In the genomic region with DNA sequence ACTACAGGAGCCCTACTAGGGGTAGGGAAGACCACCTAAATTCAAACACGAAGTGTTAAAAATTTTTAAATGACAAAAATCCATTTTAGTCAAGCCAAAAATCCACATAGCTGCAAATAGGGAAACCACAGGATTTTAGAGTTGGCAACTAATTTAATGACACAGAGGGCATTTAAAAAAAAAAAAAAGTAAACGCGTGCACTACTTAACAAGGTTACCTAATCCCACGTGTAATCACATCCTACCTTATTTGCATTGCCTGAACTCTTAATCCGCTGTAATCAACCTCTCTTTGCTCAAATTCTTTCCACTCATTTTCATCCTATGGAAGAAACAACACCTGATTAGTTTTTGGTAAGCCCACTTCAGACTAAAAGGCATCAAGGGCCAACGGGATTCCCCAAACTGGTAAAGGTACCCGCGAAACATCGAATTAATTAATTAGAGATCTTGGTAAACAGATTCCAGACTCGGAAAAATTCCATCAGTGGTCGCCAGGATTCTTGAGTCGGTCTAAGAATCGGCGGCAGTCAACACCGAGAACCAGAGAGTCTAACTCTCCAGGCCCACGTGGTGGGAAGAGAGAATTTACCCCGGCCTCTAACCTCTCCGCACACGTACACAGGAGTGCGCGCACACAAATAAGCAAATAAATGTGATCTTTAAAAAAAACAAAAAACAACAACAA, we compare ENCODE assay signal across 8 mouse cellular contexts. TPM values are rescaled to one million over a fixed set of nuclear protein-coding genes. Genes with fewer than 3 reads are reported as not detected.
A peak's percentile ranks its signal among the peaks of the same experiment; 100 is the strongest.
DNase-seq lines count a peak whose midpoint lies in the region; ATAC-seq and TF ChIP-seq lines count a peak whose summit lies in the region.

No protein-coding gene starts in this region.

- peaks cover 4% of the 10 kb centered on the region for H3K4me1 ChIP-seq in cortical plate, adult 2 months (ENCODE audit: control insufficient read depth, insufficient read depth, low read length)
- H3K4me1 ChIP-seq in hindbrain, embryonic 10.5 days (replicated peaks), result peaks cover 28% of the 10 kb centered on the region
- H3K4me1 ChIP-seq in limb, embryonic 14.5 days (ENCODE audit: control insufficient read depth, insufficient read depth, low read length), result peaks cover 16% of the 10 kb centered on the region

- peaks cover 54% of the 10 kb centered on the region for H3K36me3 ChIP-seq in hindbrain, embryonic 10.5 days
- peaks cover 43% of the 10 kb centered on the region for H3K36me3 ChIP-seq in limb, embryonic 14.5 days (ENCODE audit: control insufficient read depth, insufficient read depth, low read length)

- no peak overlapping the region for H3K27ac ChIP-seq in cortical plate, adult 2 months (ENCODE audit: insufficient read depth, low read length)
- peak overlapping the region; percentile 99 for H3K27ac ChIP-seq in hindbrain, embryonic 10.5 days
- H3K27ac ChIP-seq in limb, embryonic 14.5 days (replicated peaks; ENCODE audit: low read depth, low read length), result no peak overlapping the region

- no peak for TF ChIP-seq POLR2A in cortical plate, adult 2 months (IDR thresholded peaks at IDR 0.05; ENCODE audit: extremely low read depth, insufficient read depth, low read length)
- no peak for TF ChIP-seq POLR2A in limb, embryonic 14.5 days (IDR thresholded peaks at IDR 0.05; ENCODE audit: borderline replicate concordance, extremely low read depth, insufficient read depth, insufficient read length)

- TF ChIP-seq CTCF in cortical plate, adult 2 months (IDR thresholded peaks at IDR 0.05; ENCODE audit: extremely low read depth, insufficient read depth, low read length), result no peak

- DNase-seq in thymus, postnatal 14 days, result peak; percentile 40
- DNase-seq in thymus, postnatal 0 days (ENCODE audit: low spot score), result no peak
- peak; percentile 27 for DNase-seq in hindbrain, embryonic 10.5 days (ENCODE audit: low spot score)
- DNase-seq in limb, embryonic 14.5 days (ENCODE audit: low spot score), result peak; percentile 51
- DNase-seq in naive thymus-derived CD4-positive, alpha-beta T cell, adult 2 months (ENCODE audit: low read depth), result peak; percentile 40
- no peak for DNase-seq in gastrocnemius, postnatal 4 days (ENCODE audit: low spot score in 2 of 2)
- no peak for DNase-seq in layer of hippocampus, postnatal 36 days

- no peaks in the 10 kb centered on the region for H3K27me3 ChIP-seq in hindbrain, embryonic 10.5 days (ENCODE audit: insufficient read depth, poor library complexity, severe bottlenecking)
- no peaks in the 10 kb centered on the region for H3K27me3 ChIP-seq in limb, embryonic 14.5 days (ENCODE audit: control insufficient read depth, insufficient read depth, low read length)

- no peaks in the 10 kb centered on the region for H3K9me3 ChIP-seq in hindbrain, embryonic 10.5 days
- no peaks in the 10 kb centered on the region for H3K9me3 ChIP-seq in limb, embryonic 14.5 days (ENCODE audit: control insufficient read depth, low read length)

- peak overlapping the region; percentile 97 for H3K4me3 ChIP-seq in cortical plate, adult 2 months (ENCODE audit: insufficient read depth, low read length)
- H3K4me3 ChIP-seq in hindbrain, embryonic 10.5 days, result peak overlapping the region; percentile 75
- H3K4me3 ChIP-seq in limb, embryonic 14.5 days (replicated peaks; ENCODE audit: low read length), result peak overlapping the region; percentile 95

- WGBS in hindbrain, embryonic 10.5 days, result 2% methylated on average over 21 of the region's 21 CpGs
- 2% methylated on average over 21 of the region's 21 CpGs for WGBS in limb, embryonic 14.5 days

- H3K9ac ChIP-seq in limb, embryonic 14.5 days (ENCODE audit: low read depth, low read length, severe bottlenecking), result peak overlapping the region; percentile 94

- ATAC-seq in limb, embryonic 14.5 days (ENCODE audit: low FRiP score, low read depth), result no peak

- peak overlapping the region; percentile 78 for H3K4me2 ChIP-seq in limb, embryonic 14.5 days (replicated peaks; ENCODE audit: low read depth, low read length, severe bottlenecking)

RNA-seq across cellular contexts. Expression of a gene that starts 1.8 kb away (rescaled TPM):
- polyA plus RNA-seq in thymus, postnatal 0 days (2015; fragmentation: Nextera tagmentation; extraction: Ambion mirVana), result 129 TPM in 2 replicates
- polyA plus RNA-seq in cortical plate, adult 2 months (2012; rRNA removed), result 46.6 and 47.9 TPM in 2 replicates
- 150 and 153 TPM in 2 replicates for polyA plus RNA-seq in hindbrain, embryonic 10.5 days (2016; fragmentation: Nextera tagmentation; extraction: Ambion mirVana)
- 80.7 and 83.7 TPM in 2 replicates for polyA plus RNA-seq in limb, embryonic 14.5 days (2012; rRNA removed)
- polyA plus RNA-seq in limb, embryonic 14.5 days (2014; fragmentation: Nextera tagmentation; extraction: Ambion mirVana), result 89.0 and 90.2 TPM in 2 replicates
- 100 to 1,000 TPM; 142 to 157 TPM for total RNA-seq in gastrocnemius, postnatal 4 days (2021)
- 10 to 100 TPM; 71.5 to 73.2 TPM for total RNA-seq in layer of hippocampus, postnatal 36 days (2021)

RNA-seq across cellular contexts. Expression of a gene that starts 58.9 kb away (rescaled TPM):
- 65.6 and 72.7 TPM in 2 replicates for polyA plus RNA-seq in thymus, postnatal 0 days (2015; fragmentation: Nextera tagmentation; extraction: Ambion mirVana)
- 11.9 and 12.2 TPM in 2 replicates for polyA plus RNA-seq in cortical plate, adult 2 months (2012; rRNA removed)
- polyA plus RNA-seq in hindbrain, embryonic 10.5 days (2016; fragmentation: Nextera tagmentation; extraction: Ambion mirVana), result 55.9 and 81.8 TPM in 2 replicates
- 62.9 and 72.0 TPM in 2 replicates for polyA plus RNA-seq in limb, embryonic 14.5 days (2012; rRNA removed)
- 60.9 and 63.2 TPM in 2 replicates for polyA plus RNA-seq in limb, embryonic 14.5 days (2014; fragmentation: Nextera tagmentation; extraction: Ambion mirVana)
- total RNA-seq in gastrocnemius, postnatal 4 days (2021), result 10 to 100 TPM; 36.7 to 40.4 TPM
- total RNA-seq in layer of hippocampus, postnatal 36 days (2021), result 10 to 100 TPM; 20.2 to 21.0 TPM

RNA-seq across cellular contexts. Expression of a gene that starts 59.0 kb away (rescaled TPM):
- 1.5 and 2.9 TPM in 2 replicates for polyA plus RNA-seq in thymus, postnatal 0 days (2015; fragmentation: Nextera tagmentation; extraction: Ambion mirVana)
- 0.34 and 1.1 TPM in 2 replicates for polyA plus RNA-seq in cortical plate, adult 2 months (2012; rRNA removed)
- 3.1 and 4.4 TPM in 2 replicates for polyA plus RNA-seq in hindbrain, embryonic 10.5 days (2016; fragmentation: Nextera tagmentation; extraction: Ambion mirVana)
- polyA plus RNA-seq in limb, embryonic 14.5 days (2012; rRNA removed), result 0.79 and 1.1 TPM in 2 replicates
- 0.28 and 0.58 TPM in 2 replicates for polyA plus RNA-seq in limb, embryonic 14.5 days (2014; fragmentation: Nextera tagmentation; extraction: Ambion mirVana)
- 1 to 10 TPM; 1.2 to 1.4 TPM for total RNA-seq in gastrocnemius, postnatal 4 days (2021)
- total RNA-seq in layer of hippocampus, postnatal 36 days (2021), result under 1 TPM in 1 of 2 experiments, not detected in 1; 0.15 TPM

Comparison
In these comparisons a context has a peak if more than half of its experiments do, and no peak if none do; other contexts are left out.
1. DNase-seq: peak in thymus, postnatal 14 days (single experiment), hindbrain, embryonic 10.5 days (single experiment), limb, embryonic 14.5 days (single experiment) and naive thymus-derived CD4-positive, alpha-beta T cell, adult 2 months (single experiment); none in thymus, postnatal 0 days (single experiment), gastrocnemius, postnatal 4 days (0 of 2) and layer of hippocampus, postnatal 36 days (0 of 2).
2. Peak in every context shown above with its lines, with median percentiles within 50 percentile points of each other: H3K4me3 ChIP-seq.